Mouse (Mus musculus) erythroblast, embryonic 14.5 days (primary cell): ENCODE results near the gene Mras.

ENCODE experiments used
- GATA1 ChIP-seq: IDR thresholded peaks from 2 replicates; pipeline ENCODE4 v1.6.1; 2012; ENCODE audit warnings: low read length, inconsistent platforms, mixed read lengths
- TAL1 ChIP-seq: IDR thresholded peaks from 3 replicates; pipeline ENCODE4 v1.6.1; 2012; ENCODE audit warnings: low read length, inconsistent platforms, mixed read lengths

DNA sequence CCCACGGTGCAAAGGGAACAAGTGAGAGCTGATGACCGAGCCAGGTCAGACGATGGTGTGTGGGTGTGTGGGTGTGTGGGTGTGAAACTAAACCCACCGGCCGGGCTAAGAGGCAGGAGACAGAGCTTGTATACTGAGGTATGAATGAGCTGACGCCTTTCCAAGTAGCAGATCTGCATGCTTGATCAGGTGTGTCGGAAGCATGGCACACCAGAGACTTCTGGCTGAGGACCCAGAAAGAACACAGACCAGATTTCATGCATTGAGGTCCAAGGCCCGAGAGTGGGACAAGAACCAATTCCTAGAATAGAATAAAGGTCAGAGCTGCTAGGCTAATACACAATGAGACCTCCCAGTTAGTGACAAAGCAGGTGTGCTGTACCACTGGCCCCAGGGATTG is 1.9 kb upstream of the Mras start:
- TF ChIP-seq TAL1 (no peak), GATA1 (no peak)
